Mouse (Mus musculus): Measurements from ENCODE around the gene Fes. TPM values are rescaled to one million over a fixed set of nuclear protein-coding genes. Genes with fewer than 3 reads are reported as not detected.

The Fes gene
- polyA plus RNA-seq, 1 experiment from 2014 or later, result 5.6 TPM

- CTCF ChIA-PET, result interaction anchor here (1.4 to 1.6 kb wide), 2 partner anchors 9 to 14 kb away, joined by 3 to 5 read pairs; no protein-coding TSS in a partner anchor
- no peak for TF ChIP-seq CTCF (IDR thresholded peaks at IDR 0.05)
- in situ Hi-C loops (cut with MboI; ENCODE audit: low pct_unique_long_range_greater_than_20kb), result no loop called here
- no peaks in the 10 kb centered on the region for H3K27me3 ChIP-seq
- DNase-seq (ENCODE audit: low read depth, low spot score), result no peak
- ATAC-seq, result no peak
- POLR2A ChIA-PET, result interaction anchor here (1.1 kb wide), 1 partner anchor 11 kb away, joined by 3 read pairs; no protein-coding TSS in a partner anchor
Observed at GRCm38 (mm10) chr7:80356351-80356750, 31.4 kb downstream of the Fes start.

- DNase-seq (ENCODE audit: low read depth, low spot score), result no peak
- in situ Hi-C loops (cut with MboI; ENCODE audit: low pct_unique_long_range_greater_than_20kb), result no loop called here
- CTCF ChIA-PET, result no interaction called here
- POLR2A ChIA-PET, result interaction anchor here (1.0 kb wide), 1 partner anchor 9 kb away, joined by 4 read pairs; no protein-coding TSS in a partner anchor
- no peak for ATAC-seq
- no peaks in the 10 kb centered on the region for H3K27me3 ChIP-seq
- TF ChIP-seq CTCF (IDR thresholded peaks at IDR 0.05), result no peak
Observed at GRCm38 (mm10) chr7:80352920-80353319, 34.8 kb downstream of the Fes start.

GRCm38 (mm10) chr7:80350808-80351207 lies 36.9 kb downstream of the Fes start:
- in situ Hi-C loops (cut with MboI; ENCODE audit: low pct_unique_long_range_greater_than_20kb), result no loop called here
- no peak for TF ChIP-seq CTCF (IDR thresholded peaks at IDR 0.05)
- POLR2A ChIA-PET, result no interaction called here
- DNase-seq (ENCODE audit: low read depth, low spot score) (no peak), ATAC-seq (no peak)
- H3K27me3 ChIP-seq, result no peaks in the 10 kb centered on the region
- CTCF ChIA-PET, result no interaction called here

- DNase-seq (ENCODE audit: low read depth, low spot score) (no peak), ATAC-seq (no peak)
- TF ChIP-seq CTCF (IDR thresholded peaks at IDR 0.05), result no peak
- CTCF ChIA-PET, result interaction anchor here (1.3 kb wide), 1 partner anchor 236 kb away, joined by 3 read pairs; no protein-coding TSS in a partner anchor
- POLR2A ChIA-PET, result no interaction called here
- H3K27me3 ChIP-seq, result no peaks in the 10 kb centered on the region
- in situ Hi-C loops (cut with MboI; ENCODE audit: low pct_unique_long_range_greater_than_20kb), result no loop called here
Observed at GRCm38 (mm10) chr7:80347670-80348586, 39.8 kb downstream of the Fes start.

- ChIA-PET CTCF (no interaction called here), POLR2A (interaction anchor here (0.9 kb wide), 1 partner anchor 534 kb away, joined by 3 read pairs; no protein-coding TSS in a partner anchor)
- DNase-seq (ENCODE audit: low read depth, low spot score), result no peak
- no peak for TF ChIP-seq CTCF (IDR thresholded peaks at IDR 0.05)
- H3K27me3 ChIP-seq, result no peaks in the 10 kb centered on the region
- in situ Hi-C loops (cut with MboI; ENCODE audit: low pct_unique_long_range_greater_than_20kb), result no loop called here
- no peak for ATAC-seq
Observed at GRCm38 (mm10) chr7:80346830-80347229, 40.9 kb downstream of the Fes start.

- ATAC-seq, result no peak
- ChIA-PET CTCF (no interaction called here), POLR2A (interaction anchor here (0.9 kb wide), 1 partner anchor 534 kb away, joined by 3 read pairs; no protein-coding TSS in a partner anchor)
- no peak for TF ChIP-seq CTCF (IDR thresholded peaks at IDR 0.05)
- in situ Hi-C loops (cut with MboI; ENCODE audit: low pct_unique_long_range_greater_than_20kb), result no loop called here
- DNase-seq (ENCODE audit: low read depth, low spot score), result no peak
- H3K27me3 ChIP-seq, result no peaks in the 10 kb centered on the region
Observed at GRCm38 (mm10) chr7:80346173-80346572, 41.6 kb downstream of the Fes start.

GRCm38 (mm10) chr7:80343270-80344018 lies 44.3 kb downstream of the Fes start:
- ATAC-seq (no peak), DNase-seq (ENCODE audit: low read depth, low spot score) (no peak)
- ChIA-PET CTCF (interaction anchor here (0.9 to 4.9 kb wide), 10 partner anchors 12 to 63 kb away, joined by 3 to 23 read pairs (median 6); partner anchors contain the start of genes Man2a2 and Rccd1), POLR2A (interaction anchor here (1.0 kb wide), 1 partner anchor 9 kb away, joined by 4 read pairs; no protein-coding TSS in a partner anchor)
- no peak for TF ChIP-seq CTCF (IDR thresholded peaks at IDR 0.05)
- no peaks in the 10 kb centered on the region for H3K27me3 ChIP-seq
- in situ Hi-C loops (cut with MboI; ENCODE audit: low pct_unique_long_range_greater_than_20kb), result loop anchor here (5.0 kb wide), 1 partner anchor 34 kb away; no protein-coding TSS in a partner anchor

GRCm38 (mm10) chr7:80342858-80343257 lies 44.9 kb downstream of the Fes start, which contains the start of gene Hddc3:
TSS of gene Hddc3 (plus strand) at chr7:80343104.
- no peak for ATAC-seq
- POLR2A ChIA-PET, result no interaction called here
- in situ Hi-C loops (cut with MboI; ENCODE audit: low pct_unique_long_range_greater_than_20kb), result loop anchor here (5.0 kb wide), 1 partner anchor 34 kb away; no protein-coding TSS in a partner anchor

GRCm38 (mm10) chr7:80341793-80342192 lies 46.0 kb downstream of the Fes start:
- no peak for DNase-seq (ENCODE audit: low read depth, low spot score)
- ATAC-seq, result no peak
- H3K27me3 ChIP-seq, result no peaks in the 10 kb centered on the region
- TF ChIP-seq CTCF (IDR thresholded peaks at IDR 0.05), result no peak
- in situ Hi-C loops (cut with MboI; ENCODE audit: low pct_unique_long_range_greater_than_20kb), result loop anchor here (5.0 kb wide), 1 partner anchor 36 kb away; no protein-coding TSS in a partner anchor
- ChIA-PET POLR2A (no interaction called here), CTCF (interaction anchor here (0.9 to 4.9 kb wide), 6 partner anchors 10 to 44 kb away, joined by 3 to 23 read pairs (median 14); no protein-coding TSS in a partner anchor)

More at GRCm38 (mm10) chr7:80342858-80343257, 44.9 kb downstream of the Fes start, which contains the start of gene Hddc3:
- H3K27me3 ChIP-seq, result no peaks in the 10 kb centered on the region
- CTCF ChIA-PET, result interaction anchor here (0.6 to 4.9 kb wide), 11 partner anchors 11 to 62 kb away, joined by 3 to 23 read pairs (median 4); partner anchors contain the start of genes Man2a2 and Rccd1
- peak; percentile 64 for DNase-seq (ENCODE audit: low read depth, low spot score)
- no peak for TF ChIP-seq CTCF (IDR thresholded peaks at IDR 0.05)

- peak; percentile 25 for DNase-seq (ENCODE audit: low read depth, low spot score)
- CTCF ChIA-PET, result interaction anchor here (0.7 to 4.9 kb wide), 14 partner anchors 9 to 243 kb away, joined by 3 to 23 read pairs (median 4); no protein-coding TSS in a partner anchor
- ATAC-seq, result peak; percentile 34
- POLR2A ChIA-PET, result interaction anchor here (1.2 kb wide), 1 partner anchor 11 kb away, joined by 3 read pairs; no protein-coding TSS in a partner anchor
- in situ Hi-C loops (cut with MboI; ENCODE audit: low pct_unique_long_range_greater_than_20kb), result loop anchor here (5.0 kb wide), 1 partner anchor 37 kb away; no protein-coding TSS in a partner anchor
- H3K27me3 ChIP-seq, result no peaks in the 10 kb centered on the region
- TF ChIP-seq CTCF (IDR thresholded peaks at IDR 0.05), result no peak
Observed at GRCm38 (mm10) chr7:80340793-80341192, 47.0 kb downstream of the Fes start, which contains the start of gene Unc45a. TSS of gene Unc45a (minus strand) at chr7:80341005.

Measured in Patski (cell line).